Mouse (Mus musculus): ENCODE data around the gene Csrnp2. TPM values are rescaled to one million over a fixed set of nuclear protein-coding genes. Genes with fewer than 3 reads are reported as not detected.
"Not testable (repeated sequence)": the region's sequence is repeated elsewhere in the genome, so short reads cannot be mapped to it uniquely, and the experiment has no call there.

Gene Csrnp2
- polyA plus RNA-seq (2016; fragmentation: Nextera tagmentation; extraction: Ambion mirVana): 41.4 and 43.0 TPM in 2 replicates

GRCm38 (mm10) chr15:100495102-100495501, at the start of gene Csrnp2:
Gene Csrnp2, minus strand, starts transcription at chr15:100495488.
- H3K9ac ChIP-seq: peak within 1 kb of the TSS; percentile 96
- ATAC-seq (ENCODE audit: low FRiP score): peak; percentile 98
- H3K4me1 ChIP-seq: peaks cover 38% of the 10 kb centered on the region
- H3K9me3 ChIP-seq (replicated peaks): no peaks in the 10 kb centered on the region
- peak within 1 kb of the TSS; percentile 80 for H3K4me2 ChIP-seq (replicated peaks)
- peak within 1 kb of the TSS; percentile 97 for H3K27ac ChIP-seq
- no peaks in the 10 kb centered on the region for H3K36me3 ChIP-seq
- H3K4me3 ChIP-seq: peak within 1 kb of the TSS; percentile 82
- H3K27me3 ChIP-seq: no peaks in the 10 kb centered on the region
- under 1% methylated on average over 40 of the region's 40 CpGs for WGBS

GRCm38 (mm10) chr15:100543651-100544030, 48.4 kb upstream of the Csrnp2 start:
- ATAC-seq (ENCODE audit: low FRiP score); H3K9me3 ChIP-seq (replicated peaks); H3K9ac ChIP-seq; H3K4me3 ChIP-seq; H3K4me2 ChIP-seq (replicated peaks); H3K4me1 ChIP-seq; H3K27ac ChIP-seq; H3K27me3 ChIP-seq: not testable (repeated sequence)
- H3K36me3 ChIP-seq: peaks cover 42% of the 10 kb centered on the region
- WGBS: 97% methylated on average over 14 of the region's 14 CpGs

DNA sequence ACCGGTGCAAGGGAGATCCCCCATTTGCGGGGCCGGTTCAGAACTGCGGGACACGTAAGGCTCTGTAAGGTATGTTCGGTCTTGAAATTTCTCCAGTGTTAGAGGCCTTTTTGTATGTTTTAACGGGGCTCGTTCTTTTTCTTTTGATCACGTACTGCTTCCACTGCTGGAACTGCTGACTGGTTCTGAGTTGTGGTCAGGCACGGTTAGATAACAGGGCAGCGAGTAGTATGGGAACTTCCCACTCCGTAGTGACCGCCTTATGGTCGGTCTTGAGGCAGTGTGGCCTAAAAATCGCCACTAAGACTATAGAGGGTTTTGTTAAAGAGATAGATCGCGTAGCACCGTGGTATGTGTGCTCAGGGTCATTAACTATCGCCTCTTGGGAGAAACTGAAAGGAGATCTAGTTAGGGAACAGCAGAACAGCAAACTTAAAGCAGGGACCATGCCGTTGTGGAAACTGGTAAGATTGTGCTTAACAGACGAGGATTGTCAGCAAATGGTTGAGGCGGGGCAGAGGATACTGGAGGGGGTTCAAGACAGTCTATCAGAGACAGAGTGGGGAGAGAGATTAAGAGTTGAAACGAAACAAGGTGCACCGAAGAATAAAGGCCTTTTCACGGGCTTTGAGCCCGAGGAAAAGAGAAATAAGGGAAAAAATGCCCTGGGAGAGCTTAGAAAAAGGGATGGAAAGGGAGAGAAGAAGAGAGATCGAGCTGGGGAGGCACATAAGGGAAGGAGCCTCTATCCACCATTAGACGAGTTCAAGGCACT, 47.8 kb upstream of the Csrnp2 start:
- not testable (repeated sequence) for H3K4me2 ChIP-seq (replicated peaks); H3K9ac ChIP-seq; H3K27me3 ChIP-seq; H3K27ac ChIP-seq; H3K4me3 ChIP-seq; ATAC-seq (ENCODE audit: low FRiP score); H3K9me3 ChIP-seq (replicated peaks); H3K4me1 ChIP-seq
- 96% methylated on average over 28 of the region's 28 CpGs for WGBS
- H3K36me3 ChIP-seq: peaks cover 36% of the 10 kb centered on the region

- Histone ChIP-seq H3K9ac (no peak overlapping the region), H3K27me3 (no peaks in the 10 kb centered on the region), H3K4me2 (replicated peaks) (no peak overlapping the region), H3K27ac (no peak overlapping the region), H3K36me3 (peaks cover 33% of the 10 kb centered on the region), H3K9me3 (replicated peaks) (0 out of 2 replicates have a peak, but pooled peaks cover 7% of the 10 kb centered on the region), H3K4me3 (no peak overlapping the region), H3K4me1 (no peaks in the 10 kb centered on the region)
- WGBS: 90% methylated on average over 4 of the region's 4 CpGs
- ATAC-seq (ENCODE audit: low FRiP score): no peak
Observed at GRCm38 (mm10) chr15:100541426-100541825, 46.1 kb upstream of the Csrnp2 start.

DNA sequence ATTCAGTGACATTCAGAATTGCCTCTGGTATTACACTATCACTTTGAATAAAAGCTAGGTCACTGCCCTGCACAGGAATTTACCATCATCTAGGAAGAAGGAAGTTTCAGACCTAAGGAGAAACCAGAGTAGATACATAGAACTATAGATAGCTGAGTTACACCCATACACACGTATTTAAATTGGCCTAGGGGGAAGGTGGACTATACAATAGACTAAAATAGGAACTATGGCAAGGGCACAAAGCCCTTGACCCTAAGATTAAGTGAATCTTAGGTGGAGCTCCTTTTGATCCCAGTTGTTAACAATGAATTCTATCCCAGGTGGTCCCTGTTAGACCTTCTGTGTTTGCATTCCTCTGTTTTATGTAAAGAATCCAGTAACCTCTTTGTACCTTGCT, 45.7 kb upstream of the Csrnp2 start:
- not testable (repeated sequence) for ATAC-seq (ENCODE audit: low FRiP score); H3K4me2 ChIP-seq (replicated peaks); H3K27me3 ChIP-seq; H3K4me1 ChIP-seq; H3K27ac ChIP-seq; H3K9ac ChIP-seq; H3K4me3 ChIP-seq; H3K9me3 ChIP-seq (replicated peaks)
- H3K36me3 ChIP-seq: peaks cover 37% of the 10 kb centered on the region
- WGBS: 100% methylated on average over 1 of the region's 1 CpGs

DNA sequence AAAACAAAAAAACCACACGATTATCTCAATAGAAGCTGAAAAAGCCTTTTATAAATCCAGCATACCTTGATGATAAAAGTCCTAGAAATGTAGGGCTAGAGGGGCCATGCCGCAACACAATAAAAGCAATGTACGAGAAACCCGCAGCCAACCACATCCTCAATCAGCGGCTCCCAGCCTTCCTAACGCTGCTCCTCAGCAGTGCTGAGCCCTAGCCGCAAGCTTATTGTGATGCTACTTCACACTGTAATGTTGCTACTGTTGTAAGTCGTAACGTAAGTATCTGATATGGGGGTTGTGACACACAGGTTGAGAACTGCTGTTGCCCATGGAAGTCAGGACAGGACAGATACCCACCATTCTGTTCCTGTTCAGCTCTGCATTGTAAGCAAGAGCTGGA, 44.1 kb upstream of the Csrnp2 start:
- Histone ChIP-seq H3K4me2 (replicated peaks) (no peak overlapping the region), H3K27ac (no peak overlapping the region), H3K9ac (no peak overlapping the region), H3K36me3 (peaks cover 47% of the 10 kb centered on the region), H3K4me1 (no peaks in the 10 kb centered on the region), H3K27me3 (no peaks in the 10 kb centered on the region), H3K9me3 (replicated peaks) (no peaks in the 10 kb centered on the region), H3K4me3 (no peak overlapping the region)
- ATAC-seq (ENCODE audit: low FRiP score): no peak
- 93% methylated on average over 9 of the region's 9 CpGs for WGBS

GRCm38 (mm10) chr15:100537913-100538312, 42.6 kb upstream of the Csrnp2 start:
- no peak overlapping the region for H3K4me3 ChIP-seq
- H3K27me3 ChIP-seq: no peaks in the 10 kb centered on the region
- 89% methylated on average over 6 of the region's 6 CpGs for WGBS
- ATAC-seq (ENCODE audit: low FRiP score): no peak
- H3K4me1 ChIP-seq: no peaks in the 10 kb centered on the region
- no peaks in the 10 kb centered on the region for H3K9me3 ChIP-seq (replicated peaks)
- H3K9ac ChIP-seq: no peak overlapping the region
- H3K4me2 ChIP-seq (replicated peaks): no peak overlapping the region
- peaks cover 39% of the 10 kb centered on the region for H3K36me3 ChIP-seq
- no peak overlapping the region for H3K27ac ChIP-seq

GRCm38 (mm10) chr15:100527900-100528299, 32.6 kb upstream of the Csrnp2 start:
- Histone ChIP-seq H3K9me3 (replicated peaks) (no peaks in the 10 kb centered on the region), H3K4me3 (no peak overlapping the region), H3K36me3 (peaks cover 19% of the 10 kb centered on the region), H3K4me1 (no peaks in the 10 kb centered on the region), H3K9ac (no peak overlapping the region), H3K27me3 (no peaks in the 10 kb centered on the region), H3K4me2 (replicated peaks) (no peak overlapping the region), H3K27ac (no peak overlapping the region)
- WGBS: 86% methylated on average over 5 of the region's 5 CpGs
- no peak for ATAC-seq (ENCODE audit: low FRiP score)

- H3K4me3 ChIP-seq: no peak overlapping the region
- no peaks in the 10 kb centered on the region for H3K27me3 ChIP-seq
- ATAC-seq (ENCODE audit: low FRiP score): no peak
- no peak overlapping the region for H3K27ac ChIP-seq
- H3K4me1 ChIP-seq: no peaks in the 10 kb centered on the region
- H3K9me3 ChIP-seq (replicated peaks): no peaks in the 10 kb centered on the region
- H3K4me2 ChIP-seq (replicated peaks): no peak overlapping the region
- no peak overlapping the region for H3K9ac ChIP-seq
- WGBS: 93% methylated on average over 14 of the region's 14 CpGs
- H3K36me3 ChIP-seq: peaks cover 32% of the 10 kb centered on the region
Observed at GRCm38 (mm10) chr15:100525405-100525804, 30.1 kb upstream of the Csrnp2 start.

GRCm38 (mm10) chr15:100520306-100520705, 25.0 kb upstream of the Csrnp2 start:
- Histone ChIP-seq H3K27me3 (no peaks in the 10 kb centered on the region), H3K9ac (no peak overlapping the region), H3K4me1 (no peaks in the 10 kb centered on the region), H3K27ac (no peak overlapping the region), H3K4me2 (replicated peaks) (no peak overlapping the region), H3K36me3 (peaks cover 62% of the 10 kb centered on the region), H3K4me3 (no peak overlapping the region), H3K9me3 (replicated peaks) (no peaks in the 10 kb centered on the region)
- ATAC-seq (ENCODE audit: low FRiP score): no peak
- 95% methylated on average over 14 of the region's 14 CpGs for WGBS

- Histone ChIP-seq H3K9me3 (replicated peaks) (no peaks in the 10 kb centered on the region), H3K4me1 (no peaks in the 10 kb centered on the region), H3K4me3 (no peak overlapping the region), H3K27ac (no peak overlapping the region), H3K9ac (no peak overlapping the region), H3K36me3 (peaks cover 80% of the 10 kb centered on the region), H3K4me2 (replicated peaks) (no peak overlapping the region), H3K27me3 (no peaks in the 10 kb centered on the region)
- WGBS: 88% methylated on average over 2 of the region's 2 CpGs
- no peak for ATAC-seq (ENCODE audit: low FRiP score)
Observed at GRCm38 (mm10) chr15:100515121-100515520, 19.8 kb upstream of the Csrnp2 start.

GRCm38 (mm10) chr15:100513387-100513786, 18.1 kb upstream of the Csrnp2 start:
- H3K4me2 ChIP-seq (replicated peaks): no peak overlapping the region
- H3K36me3 ChIP-seq: peaks cover 75% of the 10 kb centered on the region
- H3K27ac ChIP-seq: no peak overlapping the region
- no peaks in the 10 kb centered on the region for H3K4me1 ChIP-seq
- no peak for ATAC-seq (ENCODE audit: low FRiP score)
- no peaks in the 10 kb centered on the region for H3K9me3 ChIP-seq (replicated peaks)
- WGBS: 89% methylated on average over 4 of the region's 4 CpGs
- no peak overlapping the region for H3K4me3 ChIP-seq
- H3K27me3 ChIP-seq: no peaks in the 10 kb centered on the region
- no peak overlapping the region for H3K9ac ChIP-seq

DNA sequence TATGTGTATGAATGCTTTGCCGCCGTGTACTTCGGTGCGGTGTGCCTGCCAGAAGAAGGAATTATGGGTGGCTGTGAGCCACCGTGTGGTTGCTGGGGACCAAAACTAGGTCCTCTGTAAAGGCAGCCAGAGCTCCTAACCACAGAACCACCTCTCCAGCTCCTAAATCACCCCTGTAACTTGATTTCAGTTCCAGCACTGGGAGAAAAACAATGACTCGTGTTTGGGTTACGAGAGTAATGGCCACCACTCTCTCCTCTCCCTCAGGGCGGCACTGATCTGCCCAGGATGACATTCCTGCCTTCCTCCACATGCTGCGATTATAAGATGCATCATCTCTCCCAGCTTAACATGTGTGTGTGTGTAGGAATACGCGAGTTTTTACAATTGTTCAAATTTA, 14.8 kb upstream of the Csrnp2 start:
- H3K4me2 ChIP-seq (replicated peaks): no peak overlapping the region
- no peak for ATAC-seq (ENCODE audit: low FRiP score)
- H3K27ac ChIP-seq: no peak overlapping the region
- no peaks in the 10 kb centered on the region for H3K27me3 ChIP-seq
- H3K4me1 ChIP-seq: no peaks in the 10 kb centered on the region
- H3K4me3 ChIP-seq: no peak overlapping the region
- H3K9ac ChIP-seq: no peak overlapping the region
- 88% methylated on average over 11 of the region's 11 CpGs for WGBS
- peaks cover 80% of the 10 kb centered on the region for H3K36me3 ChIP-seq
- no peaks in the 10 kb centered on the region for H3K9me3 ChIP-seq (replicated peaks)
